Mouse (Mus musculus) midbrain, embryonic 13.5 days (tissue): ENCODE measurements around the gene Atxn7. TPM values are rescaled to one million over a fixed set of nuclear protein-coding genes. Genes with fewer than 3 reads are reported as not detected.
"Not testable (repeated sequence)": the region's sequence is repeated elsewhere in the genome, so short reads cannot be mapped to it uniquely, and the experiment has no call there.

ENCODE experiments used
- ATAC-seq: fragments of 200-750 bp; cut with Nextera tagmentation; 2 replicates; pipeline ENCODE4 v1.8.0; 2017; ENCODE audit warnings: mild to moderate bottlenecking, moderate TSS enrichment, moderate library complexity
- H3K27ac ChIP-seq: fragments of 300-500 bp; sonication (generic); 2 replicates; pipeline ENCODE4 v1.5.1; 2015; ENCODE audit warnings: inconsistent platforms, mild to moderate bottlenecking, moderate library complexity
- H3K27me3 ChIP-seq: fragments of 300-500 bp; sonication (generic); 2 replicates; pipeline ENCODE4 v1.6.1; 2015; ENCODE audit warnings: mild to moderate bottlenecking, inconsistent platforms
- H3K36me3 ChIP-seq: fragments of 300-500 bp; sonication (generic); 2 replicates; pipeline ENCODE4 v1.6.1; 2015; ENCODE audit warnings: mild to moderate bottlenecking, inconsistent platforms
- H3K4me1 ChIP-seq: fragments of 300-500 bp; sonication (generic); replicated peaks from 2 replicates; pipeline ENCODE4 v1.6.1; 2015; ENCODE audit warnings: inconsistent platforms
- H3K4me2 ChIP-seq: fragments of 300-500 bp; sonication (generic); replicated peaks from 2 replicates; pipeline ENCODE4 v1.6.1; 2015; ENCODE audit warnings: moderate library complexity, mild to moderate bottlenecking, inconsistent platforms
- H3K4me3 ChIP-seq: fragments of 300-500 bp; sonication (generic); replicated peaks from 2 replicates; pipeline ENCODE4 v1.5.1; 2015; ENCODE audit warnings: mild to moderate bottlenecking, inconsistent platforms
- H3K9ac ChIP-seq: fragments of 300-500 bp; sonication (generic); replicated peaks from 2 replicates; pipeline ENCODE4 v1.6.1; 2015; ENCODE audit warnings: mild to moderate bottlenecking, inconsistent platforms
- H3K9me3 ChIP-seq: fragments of 300-500 bp; sonication (generic); 2 replicates; pipeline ENCODE4 v1.6.1; 2016; ENCODE audit warnings: mild to moderate bottlenecking, inconsistent platforms
- WGBS: fragments of 180-500 bp; shearing (Covaris S2); methylation state at CpG from one replicate; pipeline ENCODE4 v1.1.7; 2015; 5-methylcytosine and 5-hydroxymethylcytosine counted together
- polyA plus RNA-seq: library from polyadenylated mRNA; unstranded; fragments of >200 nt; fragmentation: Nextera tagmentation; extraction: Ambion mirVana; gene quantifications from 2 replicates; pipeline ENCODE4 v1.2.1, GENCODE M21; 2015

The Atxn7 gene
- polyA plus RNA-seq, 1 experiment from 2014 or later, result 3.8 TPM

DNA sequence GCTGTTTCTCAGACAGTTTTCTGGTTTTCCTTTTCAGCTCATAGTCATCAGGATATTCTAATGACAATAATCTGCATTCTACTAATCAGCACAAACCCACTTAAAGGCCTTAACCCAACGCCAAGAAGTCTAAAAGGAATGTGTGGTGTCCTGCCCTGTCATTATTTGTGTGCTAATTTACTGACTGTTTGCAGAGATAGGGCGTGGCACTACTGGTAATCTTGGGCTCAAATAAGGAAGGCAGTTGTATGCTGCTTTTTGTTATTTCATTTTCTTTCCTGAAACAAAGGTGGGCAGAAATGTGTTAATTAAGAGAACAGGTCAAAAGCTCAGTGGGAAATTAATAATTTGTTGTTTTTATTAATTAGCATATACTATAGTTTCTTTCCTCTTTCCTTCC, 75.1 kb downstream of the Atxn7 start:
- no peak overlapping the region for H3K4me2 ChIP-seq
- H3K27ac ChIP-seq, result no peak overlapping the region
- 66% methylated on average over 2 of the region's 2 CpGs for WGBS
- no peak for ATAC-seq
- H3K9ac ChIP-seq, result no peak overlapping the region
- H3K4me1 ChIP-seq, result no peaks in the 10 kb centered on the region
- no peaks in the 10 kb centered on the region for H3K9me3 ChIP-seq
- H3K27me3 ChIP-seq, result no peaks in the 10 kb centered on the region
- no peak overlapping the region for H3K4me3 ChIP-seq
- H3K36me3 ChIP-seq, result no peaks in the 10 kb centered on the region

DNA sequence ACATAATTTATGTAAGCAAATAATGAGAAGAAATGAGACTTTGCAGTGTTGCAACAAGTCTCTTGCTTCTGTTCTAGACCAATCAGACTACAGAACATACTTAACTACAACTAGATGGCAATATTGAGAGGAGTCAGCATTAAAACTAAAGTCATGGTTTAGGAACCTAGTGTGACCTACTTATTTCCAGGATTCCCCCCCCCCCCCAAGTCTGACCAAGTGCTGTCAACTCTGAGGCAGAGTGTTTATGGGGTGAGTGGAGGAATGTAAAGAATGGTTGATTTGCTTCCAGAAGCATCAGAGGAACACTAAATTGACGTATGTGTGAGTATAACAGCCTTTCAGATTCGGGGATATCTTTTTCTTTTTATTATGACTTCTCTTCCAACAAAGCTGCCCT, 77.0 kb downstream of the Atxn7 start:
- Histone ChIP-seq H3K36me3 (no peaks in the 10 kb centered on the region), H3K4me1 (no peaks in the 10 kb centered on the region), H3K4me3 (no peak overlapping the region), H3K9me3 (no peaks in the 10 kb centered on the region), H3K27me3 (no peaks in the 10 kb centered on the region), H3K4me2 (no peak overlapping the region), H3K27ac (no peak overlapping the region), H3K9ac (no peak overlapping the region)
- no peak for ATAC-seq
- WGBS, result 86% methylated on average over 2 of the region's 2 CpGs

DNA sequence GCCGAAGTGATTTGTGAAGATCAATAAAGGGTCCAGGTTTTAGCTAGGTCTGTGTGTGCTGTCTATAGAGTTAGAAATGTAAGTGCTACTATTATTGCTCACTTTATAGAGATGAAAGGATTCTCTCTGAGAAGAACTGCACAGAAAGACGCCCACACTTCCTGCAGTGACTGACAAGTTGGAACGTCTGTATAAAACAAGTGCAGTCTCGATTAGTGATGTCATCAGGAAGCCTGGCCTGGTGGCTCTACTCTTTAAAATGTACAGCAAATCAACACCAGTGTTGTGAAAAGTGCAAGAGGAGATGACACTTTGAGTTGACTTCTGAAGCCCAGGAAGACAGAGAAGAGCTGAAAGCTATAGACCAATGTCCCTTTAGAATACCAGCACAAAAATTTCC, 81.1 kb downstream of the Atxn7 start:
- Histone ChIP-seq H3K9ac (no peak overlapping the region), H3K36me3 (peaks cover 12% of the 10 kb centered on the region), H3K4me3 (no peak overlapping the region), H3K27me3 (no peaks in the 10 kb centered on the region), H3K27ac (no peak overlapping the region), H3K4me1 (no peaks in the 10 kb centered on the region), H3K9me3 (no peaks in the 10 kb centered on the region), H3K4me2 (no peak overlapping the region)
- ATAC-seq, result no peak
- 78% methylated on average over 4 of the region's 4 CpGs for WGBS

DNA sequence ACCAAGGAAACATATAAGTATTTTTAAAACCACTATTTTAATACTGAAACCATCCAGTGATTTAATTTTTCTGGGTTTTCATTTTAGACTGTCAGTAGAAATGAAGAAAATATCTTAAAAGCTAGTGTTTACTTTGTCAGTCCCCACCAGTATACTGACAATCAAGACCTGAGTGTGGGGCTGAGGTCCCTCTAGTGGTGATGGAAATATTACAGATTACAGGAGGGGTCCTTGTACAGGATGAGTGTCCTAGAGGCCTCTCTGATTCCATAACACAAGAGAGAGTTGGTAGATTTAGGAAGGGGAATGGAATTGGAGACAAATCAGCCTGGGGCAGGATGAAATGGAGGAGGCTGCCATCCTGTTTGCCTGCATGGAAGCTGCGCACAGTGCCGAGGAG, 93.1 kb downstream of the Atxn7 start:
- Histone ChIP-seq H3K36me3 (peaks cover 22% of the 10 kb centered on the region), H3K4me3 (no peak overlapping the region), H3K9ac (no peak overlapping the region), H3K4me1 (no peaks in the 10 kb centered on the region), H3K27me3 (no peaks in the 10 kb centered on the region), H3K9me3 (no peaks in the 10 kb centered on the region), H3K27ac (no peak overlapping the region), H3K4me2 (no peak overlapping the region)
- 92% methylated on average over 2 of the region's 2 CpGs for WGBS
- ATAC-seq, result peak; percentile 80

DNA sequence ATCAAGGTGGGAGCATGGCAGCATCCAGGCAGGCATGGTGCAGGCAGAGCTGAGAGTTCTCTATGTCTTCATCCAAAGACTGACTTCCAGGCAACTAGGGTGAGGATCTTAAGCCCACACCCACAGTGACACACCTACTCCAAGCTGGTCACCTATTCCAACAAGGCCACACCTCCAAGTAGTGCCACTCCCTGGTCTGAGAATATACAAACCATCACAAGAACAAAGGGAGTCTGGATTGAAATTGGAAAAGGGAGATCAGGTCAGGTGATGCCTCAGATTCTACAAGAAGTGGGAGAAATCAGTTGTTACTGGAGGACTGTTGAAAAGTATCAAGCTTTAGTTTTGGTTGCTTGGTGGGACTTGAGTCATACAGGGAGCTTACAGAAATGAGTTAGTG, 98.4 kb downstream of the Atxn7 start:
- H3K4me1 ChIP-seq, H3K4me2 ChIP-seq, H3K27ac ChIP-seq, H3K9ac ChIP-seq, H3K4me3 ChIP-seq, ATAC-seq, H3K9me3 ChIP-seq, H3K27me3 ChIP-seq: not testable (repeated sequence)
- H3K36me3 ChIP-seq, result 0 out of 2 replicates have a peak, but pooled peaks cover 12% of the 10 kb centered on the region

DNA sequence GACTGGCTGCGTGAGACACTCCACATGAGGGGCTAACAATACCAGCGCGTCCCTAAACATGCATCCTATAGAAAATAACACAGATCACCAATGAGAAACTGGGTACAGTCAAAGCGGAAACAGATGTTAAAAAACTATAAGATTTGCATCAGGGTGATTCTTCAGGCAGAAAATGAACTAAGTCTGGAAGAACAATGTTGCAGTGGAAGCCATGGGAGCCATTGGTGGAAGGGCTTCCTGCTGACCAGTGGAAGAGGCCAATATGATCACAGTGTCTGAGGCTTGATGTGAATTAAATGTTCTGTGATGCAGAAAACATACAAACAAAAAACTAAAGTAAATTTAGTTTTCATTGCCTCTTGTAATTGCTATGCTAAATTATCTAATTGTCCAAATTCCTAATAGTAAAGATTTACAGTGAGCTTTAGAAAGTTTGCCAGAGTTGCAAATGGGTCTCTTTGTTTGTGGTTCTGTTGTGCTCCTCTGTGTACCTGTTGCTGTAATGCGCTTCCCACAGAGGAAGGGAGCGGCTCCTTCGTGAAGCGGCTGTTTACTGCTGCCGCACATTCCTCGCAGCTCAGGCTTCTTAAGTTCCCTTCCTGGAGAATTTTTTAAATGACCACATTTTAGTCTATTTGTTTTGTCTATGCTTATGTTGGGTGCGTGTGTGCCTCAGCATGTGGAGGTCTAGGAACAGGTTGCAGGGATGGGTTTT, 101.4 kb downstream of the Atxn7 start:
- no peak overlapping the region for H3K27ac ChIP-seq
- peaks cover 13% of the 10 kb centered on the region for H3K4me1 ChIP-seq
- no peak overlapping the region for H3K4me2 ChIP-seq
- H3K9ac ChIP-seq, result no peak overlapping the region
- no peaks in the 10 kb centered on the region for H3K27me3 ChIP-seq
- WGBS, result 73% methylated on average over 11 of the region's 11 CpGs
- H3K9me3 ChIP-seq, result no peaks in the 10 kb centered on the region
- no peak overlapping the region for H3K4me3 ChIP-seq
- no peak for ATAC-seq
- no peaks in the 10 kb centered on the region for H3K36me3 ChIP-seq

DNA sequence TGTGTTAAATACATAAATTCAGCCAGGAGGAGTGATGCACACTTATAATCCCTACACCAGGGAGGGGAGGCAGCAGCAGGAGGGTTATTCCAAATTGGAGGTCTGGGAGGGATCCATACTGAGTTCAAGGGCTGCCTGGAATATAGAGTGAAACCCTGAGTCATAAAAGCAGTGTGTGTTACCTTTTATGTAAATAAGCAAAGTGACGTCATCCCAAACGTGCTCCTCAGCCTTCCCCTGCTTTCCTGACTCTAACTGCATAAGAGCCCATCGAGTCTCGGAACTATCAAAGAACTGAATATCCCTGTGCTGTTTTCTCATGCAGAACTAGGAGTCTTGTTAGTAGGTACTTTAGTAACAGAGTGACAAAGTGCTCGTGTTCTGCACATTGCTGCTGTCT, 102.1 kb downstream of the Atxn7 start:
- WGBS, result 41% methylated on average over 5 of the region's 5 CpGs
- peaks cover 20% of the 10 kb centered on the region for H3K4me1 ChIP-seq
- no peak for ATAC-seq

DNA sequence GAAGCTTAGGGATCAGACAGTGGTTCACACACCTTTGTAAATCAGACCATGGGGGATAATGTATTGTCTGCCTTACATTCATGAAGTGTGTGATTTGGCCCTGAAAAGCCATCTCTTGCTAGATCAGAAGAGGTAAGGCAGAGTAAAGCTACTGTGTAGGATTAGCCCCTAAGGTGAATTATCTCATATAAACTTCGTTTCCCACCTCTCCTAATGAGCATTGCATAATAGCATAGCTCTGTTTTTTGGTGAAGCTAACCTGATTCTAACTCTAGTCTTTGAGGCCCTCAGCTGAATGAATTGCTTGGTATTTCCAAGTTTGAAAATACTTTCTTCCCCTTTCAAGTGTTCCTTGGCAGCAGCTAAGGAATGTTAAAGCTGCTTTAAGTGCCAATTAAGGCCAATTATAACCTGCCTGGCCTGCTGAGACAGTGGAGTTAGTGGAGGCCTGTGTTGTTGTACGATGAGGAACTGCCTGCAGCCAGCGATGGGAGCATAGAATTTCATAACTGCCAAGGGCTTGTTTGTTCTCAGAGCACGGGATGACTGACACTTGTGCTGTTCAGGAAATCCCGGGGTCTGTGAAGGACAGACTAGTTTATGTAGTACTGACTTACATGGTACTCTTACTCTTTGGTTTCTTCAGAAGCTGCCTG, 103.4 kb downstream of the Atxn7 start:
- H3K4me3 ChIP-seq, result no peak overlapping the region
- 18% methylated on average over 5 of the region's 5 CpGs for WGBS
- H3K9ac ChIP-seq, result no peak overlapping the region
- peak; percentile 32; the same call in 1 of the 2 replicates for ATAC-seq
- no peak overlapping the region for H3K27ac ChIP-seq
- no peaks in the 10 kb centered on the region for H3K36me3 ChIP-seq
- peaks cover 30% of the 10 kb centered on the region for H3K4me1 ChIP-seq
- no peaks in the 10 kb centered on the region for H3K9me3 ChIP-seq
- no peak overlapping the region for H3K4me2 ChIP-seq
- no peaks in the 10 kb centered on the region for H3K27me3 ChIP-seq

More for the DNA sequence above, 102.1 kb downstream of the Atxn7 start:
- 0 out of 2 replicates have a peak overlapping the region, but pooled peaks have one; percentile 19 for H3K27ac ChIP-seq
- no peak overlapping the region for H3K4me2 ChIP-seq
- H3K4me3 ChIP-seq, result no peak overlapping the region
- H3K36me3 ChIP-seq, result no peaks in the 10 kb centered on the region
- H3K9me3 ChIP-seq, result no peaks in the 10 kb centered on the region
- no peaks in the 10 kb centered on the region for H3K27me3 ChIP-seq
- no peak overlapping the region for H3K9ac ChIP-seq

DNA sequence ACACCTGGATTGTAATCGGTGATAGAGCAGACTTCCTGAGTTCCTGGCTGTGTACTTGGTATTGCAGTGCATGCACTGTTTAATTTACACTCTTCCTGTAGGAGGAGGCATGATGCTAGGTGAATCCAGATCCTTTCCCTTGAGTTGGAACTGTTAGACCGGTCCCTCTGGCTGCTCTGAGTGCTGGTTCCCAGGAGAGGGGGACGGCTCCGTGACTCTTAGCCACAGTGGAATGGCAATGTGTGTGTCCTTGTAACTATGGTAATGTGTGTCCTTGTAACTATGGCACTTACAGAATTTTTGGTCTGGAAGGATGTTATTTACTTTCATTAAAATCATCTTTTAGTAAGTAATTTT, 103.9 kb downstream of the Atxn7 start:
- Histone ChIP-seq H3K9me3 (no peaks in the 10 kb centered on the region), H3K27me3 (no peaks in the 10 kb centered on the region), H3K4me1 (peaks cover 35% of the 10 kb centered on the region), H3K4me2 (no peak overlapping the region), H3K9ac (no peak overlapping the region), H3K4me3 (no peak overlapping the region), H3K27ac (no peak overlapping the region), H3K36me3 (no peaks in the 10 kb centered on the region)
- ATAC-seq, result no peak
- WGBS, result 23% methylated on average over 4 of the region's 4 CpGs

DNA sequence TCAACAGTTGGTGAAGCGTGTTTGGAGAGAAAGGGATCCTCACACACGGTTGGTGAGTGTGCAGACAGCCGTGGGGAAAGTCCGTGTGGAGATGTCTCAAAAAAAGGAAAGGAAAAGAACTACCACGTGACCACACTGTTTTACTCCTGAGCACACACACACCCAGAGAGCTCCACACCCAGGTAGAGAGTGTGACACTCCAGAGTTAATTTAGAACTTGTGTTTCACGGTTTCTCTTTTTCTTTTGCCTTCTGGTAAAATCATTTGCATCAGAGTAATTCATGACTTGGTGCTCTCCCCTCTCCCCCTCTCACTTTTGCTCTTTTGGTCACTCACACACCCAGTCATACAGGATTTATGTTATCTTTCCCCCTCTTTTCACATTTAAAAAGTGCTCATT, 105.0 kb downstream of the Atxn7 start:
- no peaks in the 10 kb centered on the region for H3K9me3 ChIP-seq
- no peaks in the 10 kb centered on the region for H3K36me3 ChIP-seq
- ATAC-seq, result no peak
- H3K4me3 ChIP-seq, result no peak overlapping the region
- H3K27me3 ChIP-seq, result no peaks in the 10 kb centered on the region
- H3K4me1 ChIP-seq, result peaks cover 46% of the 10 kb centered on the region
- H3K27ac ChIP-seq, result no peak overlapping the region
- H3K4me2 ChIP-seq, result no peak overlapping the region
- WGBS, result 65% methylated on average over 6 of the region's 6 CpGs
- no peak overlapping the region for H3K9ac ChIP-seq

DNA sequence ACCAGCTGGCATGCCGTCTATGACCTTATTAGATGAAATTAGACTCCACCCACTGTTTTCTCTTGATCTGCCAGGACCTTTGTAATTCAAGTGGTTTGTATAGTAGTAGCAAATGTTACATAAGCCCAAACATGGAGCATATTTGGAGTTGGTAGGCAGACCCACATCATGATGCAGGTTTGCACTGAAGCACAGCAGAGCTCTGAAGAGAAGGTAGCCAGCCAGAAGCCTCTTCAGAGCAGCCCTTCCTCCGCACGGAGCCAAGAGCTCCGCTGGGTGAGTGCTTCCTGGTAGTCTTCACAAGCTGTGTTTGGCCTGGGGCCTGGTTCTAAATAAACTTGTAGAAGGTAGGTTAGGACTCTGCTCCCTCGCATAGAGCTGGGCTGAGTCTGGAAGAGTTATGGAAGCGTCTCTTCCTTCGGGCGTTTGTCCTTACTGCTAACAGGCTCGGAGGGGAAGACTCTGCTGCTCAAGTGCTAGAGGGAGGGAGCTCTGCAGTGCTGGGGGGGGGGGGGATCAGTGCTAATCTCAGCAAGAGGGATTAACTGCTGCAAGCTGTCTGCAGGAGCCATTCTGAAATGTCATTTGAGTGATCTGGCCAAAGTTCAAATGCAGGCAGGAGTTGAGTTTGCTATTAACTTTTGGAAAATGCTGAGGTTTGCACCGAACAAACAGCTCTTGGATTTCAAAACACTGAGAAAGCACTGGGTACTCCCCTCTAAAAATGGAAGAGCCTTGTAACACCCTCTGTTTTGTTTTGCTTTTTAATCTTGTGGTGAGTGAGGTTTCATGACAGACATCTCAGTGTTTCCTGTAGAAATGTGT, 106.6 kb downstream of the Atxn7 start:
- 4% methylated on average over 10 of the region's 10 CpGs for WGBS
- Histone ChIP-seq H3K4me3 (peak overlapping the region; percentile 20; the same call in 1 of the 2 replicates), H3K4me2 (peak overlapping the region; percentile 43), H3K27ac (peak overlapping the region; percentile 79), H3K36me3 (no peaks in the 10 kb centered on the region), H3K4me1 (peaks cover 61% of the 10 kb centered on the region), H3K9ac (peak overlapping the region; percentile 44; the same call in 1 of the 2 replicates), H3K9me3 (no peaks in the 10 kb centered on the region), H3K27me3 (no peaks in the 10 kb centered on the region)
- peak; percentile 14 for ATAC-seq

DNA sequence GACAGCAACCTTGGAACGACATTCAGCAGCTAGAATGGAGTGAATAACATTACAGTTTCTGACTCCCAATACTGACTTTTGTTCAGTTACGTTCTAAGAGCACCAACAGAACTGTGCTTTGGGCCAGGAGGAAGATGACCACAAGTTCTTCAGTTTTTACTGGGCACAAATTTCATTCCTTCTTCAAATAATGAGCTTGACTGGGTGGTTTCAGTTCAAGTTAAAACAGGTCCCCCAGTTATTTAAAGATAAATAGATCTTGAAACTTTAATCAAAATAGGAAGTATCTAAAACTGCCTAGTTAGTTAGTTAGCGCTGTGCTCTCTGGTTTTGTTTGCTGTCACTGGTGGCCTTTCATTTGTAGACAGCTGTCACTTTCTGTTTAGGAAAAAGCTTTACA, 107.3 kb downstream of the Atxn7 start:
- H3K27ac ChIP-seq, result peak overlapping the region; percentile 79; the same call in 1 of the 2 replicates
- no peaks in the 10 kb centered on the region for H3K36me3 ChIP-seq
- peaks cover 61% of the 10 kb centered on the region for H3K4me1 ChIP-seq
- H3K9me3 ChIP-seq, result no peaks in the 10 kb centered on the region
- 10% methylated on average over 3 of the region's 3 CpGs for WGBS
- no peaks in the 10 kb centered on the region for H3K27me3 ChIP-seq
- H3K4me3 ChIP-seq, result no peak overlapping the region
- ATAC-seq, result no peak
- H3K4me2 ChIP-seq, result no peak overlapping the region
- H3K9ac ChIP-seq, result no peak overlapping the region
